Mouse (Mus musculus) lung, adult 2 months (tissue): Measurements from ENCODE around the gene Dgka.

Experiments used
- CTCF ChIP-seq: fragments of 200-500 bp; IDR thresholded peaks from 2 replicates; pipeline ENCODE4 v1.5.1; 2011; ENCODE audit warnings: mild to moderate bottlenecking, low read length, control low read depth; ENCODE audit not compliant: insufficient read depth
- POLR2A ChIP-seq: fragments of 200-500 bp; IDR thresholded peaks from 2 replicates; pipeline ENCODE4 v1.6.1; 2011; ENCODE audit warnings: low read depth, mild to moderate bottlenecking, control low read depth, low read length, borderline replicate concordance; ENCODE audit errors: extremely low read depth

DNA sequence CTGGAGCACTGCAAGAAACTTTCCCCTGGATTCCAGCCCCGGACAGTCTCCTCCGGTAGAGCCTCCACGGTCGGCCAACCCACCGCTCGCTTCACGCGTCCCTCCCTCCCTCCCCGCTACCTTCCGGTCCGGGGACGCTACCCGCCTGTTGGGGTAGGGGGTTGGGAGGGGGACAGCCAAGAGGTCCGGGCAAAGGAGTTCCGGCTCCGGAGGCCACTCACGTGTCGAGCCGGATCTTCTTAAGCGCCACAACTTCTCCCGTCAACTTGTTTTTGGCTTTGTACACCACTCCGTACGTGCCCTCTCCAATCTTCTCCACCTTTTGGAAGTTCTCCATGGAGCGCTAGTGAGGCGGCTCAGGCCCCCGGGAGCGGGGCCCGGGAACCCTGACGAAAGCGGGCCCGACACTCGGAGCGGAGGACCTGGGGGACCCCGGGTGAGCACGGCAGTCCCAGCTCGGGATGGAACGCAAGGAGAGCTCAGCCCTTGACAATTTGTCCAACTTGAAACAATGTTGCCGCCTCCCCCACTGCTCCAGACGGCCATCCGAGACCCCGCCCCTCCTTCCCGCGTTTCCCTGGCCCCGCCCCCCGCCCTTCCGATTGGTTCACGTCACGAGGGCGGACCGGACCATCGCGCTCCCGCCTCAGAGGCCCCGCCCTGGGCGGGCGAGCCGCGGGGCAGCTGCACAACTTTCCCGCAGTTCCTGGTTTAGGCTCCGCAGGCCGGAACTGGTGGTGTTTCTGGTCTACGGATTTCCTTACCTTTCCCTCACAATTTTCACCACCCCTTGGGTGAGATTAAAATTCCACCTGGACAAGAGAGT lies 40.0 kb downstream of the Dgka start, which contains the start of gene Cdk2:
- peak; percentile 88; the same call in 1 of the 2 replicates for TF ChIP-seq POLR2A
- TF ChIP-seq CTCF = no peak
